Mouse (Mus musculus) ES-CJ7 (cell line): ENCODE data around the gene Glmn.

Source experiments
- DNase-seq: peaks from one replicate; pipeline ENCODE4 v3.0.0; 2011; ENCODE audit warnings: low read depth, low spot score

Glmn gene

GRCm38 (mm10) chr5:107597301-107598077 is at the start of gene Glmn, which contains the start of gene Rpap2:
Glmn (minus strand) TSS chr5:107597888.
Rpap2 (plus strand) TSS chr5:107597373.
- peak; percentile 86 for DNase-seq

GRCm38 (mm10) chr5:107645935-107646334 is 48.2 kb upstream of the Glmn start:
- DNase-seq: no peak

- DNase-seq: no peak
These were observed 46.9 kb upstream of the Glmn start for GRCm38 (mm10) chr5:107644595-107644994.

GRCm38 (mm10) chr5:107638366-107638765 is 40.7 kb upstream of the Glmn start:
- DNase-seq: no peak

GRCm38 (mm10) chr5:107637106-107637505 is 39.4 kb upstream of the Glmn start:
- DNase-seq: no peak

GRCm38 (mm10) chr5:107633651-107634050 is 36.0 kb upstream of the Glmn start:
- no peak for DNase-seq

- DNase-seq: no peak
These were observed 23.6 kb upstream of the Glmn start for GRCm38 (mm10) chr5:107621327-107621726.

- DNase-seq: no peak
These were observed 20.3 kb upstream of the Glmn start for GRCm38 (mm10) chr5:107617986-107618385.

- DNase-seq: peak; percentile 50
These were observed 13.5 kb upstream of the Glmn start for GRCm38 (mm10) chr5:107611224-107611623.

GRCm38 (mm10) chr5:107598380-107598779 is 692 bp upstream of the Glmn start:
- no peak for DNase-seq

- no peak for DNase-seq
These were observed 28.5 kb downstream of the Glmn start for GRCm38 (mm10) chr5:107569148-107569547.

- no peak for DNase-seq
These were observed 40.7 kb downstream of the Glmn start for GRCm38 (mm10) chr5:107556969-107557368.

- DNase-seq: no peak
These were observed 43.4 kb downstream of the Glmn start for GRCm38 (mm10) chr5:107554336-107554735.

GRCm38 (mm10) chr5:107548444-107548843 is 49.2 kb downstream of the Glmn start:
- no peak for DNase-seq

- DNase-seq: no peak
These were observed 49.7 kb downstream of the Glmn start for GRCm38 (mm10) chr5:107547955-107548354.

- DNase-seq: no peak
These were observed 51.8 kb downstream of the Glmn start for GRCm38 (mm10) chr5:107545927-107546326.

GRCm38 (mm10) chr5:107541696-107542095 is 56.0 kb downstream of the Glmn start:
- DNase-seq: no peak

- peak; percentile 34 for DNase-seq
These were observed 63.1 kb downstream of the Glmn start, which contains the start of gene 1700028K03Rik for GRCm38 (mm10) chr5:107534581-107534980. 1700028K03Rik (plus strand) TSS chr5:107534709.

GRCm38 (mm10) chr5:107533590-107533989 is 64.1 kb downstream of the Glmn start:
- no peak for DNase-seq

GRCm38 (mm10) chr5:107528856-107529255 is 68.8 kb downstream of the Glmn start:
- no peak for DNase-seq

- no peak for DNase-seq
These were observed 73.4 kb downstream of the Glmn start for GRCm38 (mm10) chr5:107524281-107524680.

GRCm38 (mm10) chr5:107521897-107522296 is 75.8 kb downstream of the Glmn start:
- no peak for DNase-seq

GRCm38 (mm10) chr5:107521386-107521785 is 76.3 kb downstream of the Glmn start:
- no peak for DNase-seq
